Mouse (Mus musculus): ENCODE results near the gene Tmpo. TPM values are rescaled to one million over a fixed set of nuclear protein-coding genes. Genes with fewer than 3 reads are reported as not detected.

Tmpo gene
- polyA plus RNA-seq, 1 experiment, result 265 TPM

GRCm38 (mm10) chr10:91222398-91223236 is 41.5 kb upstream of the Tmpo start:
- Histone ChIP-seq H3K9ac (ENCODE audit: low read depth, poor library complexity, severe bottlenecking) (no peak overlapping the region), H3K4me3 (ENCODE audit: low read depth, low read length) (no peak overlapping the region), H3K36me3 (ENCODE audit: control insufficient read depth, insufficient read depth, low read length, poor library complexity, severe bottlenecking) (no peaks in the 10 kb centered on the region), H3K27ac (ENCODE audit: insufficient read depth, low read length) (no peak overlapping the region), H3K4me1 (ENCODE audit: control insufficient read depth, insufficient read depth, low read length) (no peaks in the 10 kb centered on the region), H3K9me3 (replicated peaks; ENCODE audit: control insufficient read depth, insufficient read depth, low read length, poor library complexity, severe bottlenecking) (no peaks in the 10 kb centered on the region), H3K27me3 (ENCODE audit: control insufficient read depth, insufficient read depth, low read length, poor library complexity, severe bottlenecking) (no peaks in the 10 kb centered on the region; the same call in 1 of the 2 replicates)
- TF ChIP-seq CTCF (IDR thresholded peaks at IDR 0.05; ENCODE audit: low read depth, low read length) (no peak), EP300 (IDR thresholded peaks at IDR 0.05; ENCODE audit: insufficient read depth, low read depth, low read length) (no peak), POLR2A (IDR thresholded peaks at IDR 0.05; ENCODE audit: insufficient read depth, low read length) (no peak)

DNA sequence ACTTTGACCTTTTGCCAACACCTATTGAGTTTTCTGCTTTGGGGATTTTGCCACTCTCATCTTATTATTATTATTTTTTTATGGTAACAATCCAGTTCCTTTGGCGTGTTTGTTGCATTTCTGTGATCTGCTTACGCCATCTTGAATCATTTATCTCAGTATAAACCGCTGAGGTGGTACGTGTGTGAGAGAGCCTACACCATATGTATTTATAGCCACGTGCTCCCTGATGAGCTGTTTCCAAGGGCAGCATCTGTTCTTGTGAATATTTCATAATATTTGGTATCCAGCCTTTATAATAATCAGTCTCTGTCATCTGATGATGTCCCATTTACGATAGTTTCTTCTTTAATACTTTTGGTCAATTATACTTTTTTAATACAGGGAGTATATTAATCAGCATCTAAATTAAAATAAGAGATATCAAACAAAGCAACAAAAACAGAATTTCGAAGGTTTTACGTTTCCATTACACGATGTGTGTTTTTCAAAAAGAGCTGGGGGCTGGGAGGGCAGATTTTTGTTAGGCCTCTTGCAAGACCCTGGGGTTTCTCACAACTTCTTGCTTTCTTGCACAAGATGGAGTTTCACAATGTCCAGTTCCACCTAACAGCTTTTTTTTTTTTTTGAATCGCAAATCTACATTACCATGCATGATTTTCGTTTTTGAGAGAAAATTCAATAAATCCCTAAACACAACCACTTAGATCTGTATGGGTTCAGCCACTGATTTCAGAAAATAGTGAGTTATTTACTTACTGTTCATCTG is 28.0 kb upstream of the Tmpo start:
- no peak for TF ChIP-seq CTCF (IDR thresholded peaks at IDR 0.05; ENCODE audit: low read depth, low read length)
- TF ChIP-seq EP300 (IDR thresholded peaks at IDR 0.05; ENCODE audit: insufficient read depth, low read depth, low read length), result no peak
- TF ChIP-seq POLR2A (IDR thresholded peaks at IDR 0.05; ENCODE audit: insufficient read depth, low read length), result no peak
- Histone ChIP-seq H3K4me3 (ENCODE audit: low read depth, low read length) (no peak overlapping the region), H3K9me3 (replicated peaks; ENCODE audit: control insufficient read depth, insufficient read depth, low read length, poor library complexity, severe bottlenecking) (no peaks in the 10 kb centered on the region), H3K27ac (ENCODE audit: insufficient read depth, low read length) (no peak overlapping the region), H3K27me3 (ENCODE audit: control insufficient read depth, insufficient read depth, low read length, poor library complexity, severe bottlenecking) (no peaks in the 10 kb centered on the region), H3K9ac (ENCODE audit: low read depth, poor library complexity, severe bottlenecking) (no peak overlapping the region), H3K4me1 (ENCODE audit: control insufficient read depth, insufficient read depth, low read length) (peaks cover 1% of the 10 kb centered on the region), H3K36me3 (ENCODE audit: control insufficient read depth, insufficient read depth, low read length, poor library complexity, severe bottlenecking) (no peaks in the 10 kb centered on the region)

DNA sequence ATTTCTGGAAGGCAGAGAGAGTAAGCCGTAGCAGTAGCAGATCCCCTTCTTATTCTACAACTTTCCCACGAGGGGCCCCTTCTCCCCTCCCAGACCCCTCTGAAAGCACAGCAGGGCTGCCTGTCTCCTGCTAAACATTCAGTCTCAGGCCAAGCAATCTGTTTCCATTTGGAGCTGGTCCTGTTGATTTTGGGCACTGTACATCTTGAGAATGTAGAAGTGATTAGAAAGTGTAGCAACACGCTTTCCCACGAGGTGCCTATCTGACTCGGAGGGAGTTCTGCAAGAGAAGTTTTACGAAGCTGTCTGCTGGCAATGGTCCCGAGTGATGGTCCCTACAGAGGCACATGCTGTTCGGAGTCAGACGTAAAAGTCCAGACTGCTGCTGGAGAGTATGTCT is 27.3 kb upstream of the Tmpo start:
- TF ChIP-seq CTCF (IDR thresholded peaks at IDR 0.05; ENCODE audit: low read depth, low read length) (no peak), EP300 (IDR thresholded peaks at IDR 0.05; ENCODE audit: insufficient read depth, low read depth, low read length) (no peak), POLR2A (IDR thresholded peaks at IDR 0.05; ENCODE audit: insufficient read depth, low read length) (no peak)
- H3K4me1 ChIP-seq (ENCODE audit: control insufficient read depth, insufficient read depth, low read length), result peaks cover 1% of the 10 kb centered on the region
- no peaks in the 10 kb centered on the region for H3K36me3 ChIP-seq (ENCODE audit: control insufficient read depth, insufficient read depth, low read length, poor library complexity, severe bottlenecking)
- H3K27me3 ChIP-seq (ENCODE audit: control insufficient read depth, insufficient read depth, low read length, poor library complexity, severe bottlenecking), result no peaks in the 10 kb centered on the region
- H3K27ac ChIP-seq (ENCODE audit: insufficient read depth, low read length), result no peak overlapping the region
- H3K9me3 ChIP-seq (replicated peaks; ENCODE audit: control insufficient read depth, insufficient read depth, low read length, poor library complexity, severe bottlenecking), result no peaks in the 10 kb centered on the region
- no peak overlapping the region for H3K4me3 ChIP-seq (ENCODE audit: low read depth, low read length)
- no peak overlapping the region for H3K9ac ChIP-seq (ENCODE audit: low read depth, poor library complexity, severe bottlenecking)

DNA sequence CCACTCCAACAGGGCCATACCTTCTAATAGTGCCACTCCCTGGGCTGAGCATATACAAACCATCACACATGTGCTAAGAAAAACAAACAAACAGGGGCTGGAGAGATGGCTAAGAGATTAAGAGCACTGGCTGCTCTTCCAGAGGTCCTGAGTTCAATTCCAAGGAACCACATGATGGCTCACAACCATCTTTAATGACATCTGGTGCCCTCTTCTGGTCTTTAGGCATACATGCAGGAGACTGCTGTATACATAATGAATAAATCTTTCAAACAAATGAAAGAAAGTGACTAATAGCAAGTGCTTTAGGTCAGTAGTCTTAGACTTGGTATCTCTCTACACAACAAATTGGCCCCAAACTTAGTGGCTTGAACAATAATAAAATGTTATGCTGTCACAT is 26.2 kb upstream of the Tmpo start:
- no peaks in the 10 kb centered on the region for H3K36me3 ChIP-seq (ENCODE audit: control insufficient read depth, insufficient read depth, low read length, poor library complexity, severe bottlenecking)
- TF ChIP-seq POLR2A (IDR thresholded peaks at IDR 0.05; ENCODE audit: insufficient read depth, low read length) (no peak), CTCF (IDR thresholded peaks at IDR 0.05; ENCODE audit: low read depth, low read length) (no peak), EP300 (IDR thresholded peaks at IDR 0.05; ENCODE audit: insufficient read depth, low read depth, low read length) (no peak)
- no peaks in the 10 kb centered on the region for H3K9me3 ChIP-seq (replicated peaks; ENCODE audit: control insufficient read depth, insufficient read depth, low read length, poor library complexity, severe bottlenecking)
- H3K4me1 ChIP-seq (ENCODE audit: control insufficient read depth, insufficient read depth, low read length), result no peaks in the 10 kb centered on the region
- no peaks in the 10 kb centered on the region for H3K27me3 ChIP-seq (ENCODE audit: control insufficient read depth, insufficient read depth, low read length, poor library complexity, severe bottlenecking)
- H3K9ac ChIP-seq (ENCODE audit: low read depth, poor library complexity, severe bottlenecking), result no peak overlapping the region
- no peak overlapping the region for H3K4me3 ChIP-seq (ENCODE audit: low read depth, low read length)
- no peak overlapping the region for H3K27ac ChIP-seq (ENCODE audit: insufficient read depth, low read length)

DNA sequence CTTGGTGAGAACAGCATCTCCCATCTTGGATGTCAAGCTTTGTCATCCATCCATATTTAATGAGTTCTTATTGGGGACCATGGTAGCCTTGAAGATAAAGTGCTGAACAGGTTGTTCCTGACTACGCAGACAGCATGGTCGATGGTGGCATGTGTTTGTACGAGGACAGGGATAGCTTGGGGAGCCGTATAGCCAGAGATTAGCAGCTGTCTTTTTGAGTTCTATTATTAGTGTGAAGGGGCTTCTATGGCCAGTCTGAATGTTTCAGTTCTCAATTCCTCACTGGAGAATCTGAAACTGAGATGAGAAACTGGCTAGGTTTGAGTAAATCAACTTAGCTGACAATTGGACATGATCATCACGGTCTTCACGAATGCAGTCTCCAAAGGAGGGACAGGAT is 24.5 kb upstream of the Tmpo start:
- TF ChIP-seq EP300 (IDR thresholded peaks at IDR 0.05; ENCODE audit: insufficient read depth, low read depth, low read length) (no peak), POLR2A (IDR thresholded peaks at IDR 0.05; ENCODE audit: insufficient read depth, low read length) (no peak), CTCF (IDR thresholded peaks at IDR 0.05; ENCODE audit: low read depth, low read length) (no peak)
- Histone ChIP-seq H3K27ac (ENCODE audit: insufficient read depth, low read length) (no peak overlapping the region), H3K4me3 (ENCODE audit: low read depth, low read length) (no peak overlapping the region), H3K36me3 (ENCODE audit: control insufficient read depth, insufficient read depth, low read length, poor library complexity, severe bottlenecking) (no peaks in the 10 kb centered on the region), H3K9ac (ENCODE audit: low read depth, poor library complexity, severe bottlenecking) (no peak overlapping the region), H3K27me3 (ENCODE audit: control insufficient read depth, insufficient read depth, low read length, poor library complexity, severe bottlenecking) (no peaks in the 10 kb centered on the region), H3K4me1 (ENCODE audit: control insufficient read depth, insufficient read depth, low read length) (no peaks in the 10 kb centered on the region), H3K9me3 (replicated peaks; ENCODE audit: control insufficient read depth, insufficient read depth, low read length, poor library complexity, severe bottlenecking) (0 out of 2 replicates have a peak, but pooled peaks cover 2% of the 10 kb centered on the region)

DNA sequence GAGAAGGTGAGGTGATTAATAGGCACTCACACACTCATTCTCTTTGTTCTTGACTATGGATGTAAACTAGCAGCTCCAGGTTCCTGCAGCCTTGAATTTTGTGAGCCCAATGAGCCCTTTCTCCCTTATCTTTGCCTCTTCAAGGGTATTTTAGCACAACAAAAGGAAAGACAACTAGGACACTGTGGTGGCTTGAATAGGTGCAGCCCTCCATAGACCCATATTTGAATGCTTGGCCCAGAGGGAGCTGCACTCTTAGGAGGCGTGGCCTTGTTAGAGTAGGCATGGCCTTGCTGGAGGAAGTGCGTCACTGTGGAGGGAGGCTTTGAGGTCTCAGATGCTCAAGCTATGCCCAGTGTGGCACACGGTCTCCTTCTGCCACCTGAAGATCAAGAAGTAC is 19.5 kb upstream of the Tmpo start:
- peaks cover 6% of the 10 kb centered on the region; the same call in 1 of the 2 replicates for H3K9me3 ChIP-seq (replicated peaks; ENCODE audit: control insufficient read depth, insufficient read depth, low read length, poor library complexity, severe bottlenecking)
- no peaks in the 10 kb centered on the region for H3K27me3 ChIP-seq (ENCODE audit: control insufficient read depth, insufficient read depth, low read length, poor library complexity, severe bottlenecking)

More for the DNA sequence above, 19.5 kb upstream of the Tmpo start:
- no peak overlapping the region for H3K27ac ChIP-seq (ENCODE audit: insufficient read depth, low read length)
- no peaks in the 10 kb centered on the region for H3K4me1 ChIP-seq (ENCODE audit: control insufficient read depth, insufficient read depth, low read length)
- TF ChIP-seq POLR2A (IDR thresholded peaks at IDR 0.05; ENCODE audit: insufficient read depth, low read length), result no peak
- TF ChIP-seq EP300 (IDR thresholded peaks at IDR 0.05; ENCODE audit: insufficient read depth, low read depth, low read length), result no peak
- no peak for TF ChIP-seq CTCF (IDR thresholded peaks at IDR 0.05; ENCODE audit: low read depth, low read length)
- no peak overlapping the region for H3K9ac ChIP-seq (ENCODE audit: low read depth, poor library complexity, severe bottlenecking)
- no peaks in the 10 kb centered on the region for H3K36me3 ChIP-seq (ENCODE audit: control insufficient read depth, insufficient read depth, low read length, poor library complexity, severe bottlenecking)
- no peak overlapping the region for H3K4me3 ChIP-seq (ENCODE audit: low read depth, low read length)

Measured in ES-Bruce4 (cell line).